Mouse (Mus musculus) c-Kit-positive CD71-positive TER-119-positive erythroid progenitor cells, embryonic 14.5 days (primary cell): Measurements from ENCODE around the gene RPS10-NUDT3.
"Not testable (repeated sequence)": the region's sequence is repeated elsewhere in the genome, so short reads cannot be mapped to it uniquely, and the experiment has no call there.

ENCODE experiments used
- DNase-seq: peaks from one replicate; pipeline ENCODE4 v3.0.0-alpha.2; 2013; ENCODE audit warnings: low spot score

RPS10-NUDT3 gene

GRCm38 (mm10) chr17:27639851-27640250 lies 4.8 kb upstream of the RPS10-NUDT3 start:
- not testable (repeated sequence) for DNase-seq

GRCm38 (mm10) chr17:27638921-27639332 lies 3.9 kb upstream of the RPS10-NUDT3 start:
- DNase-seq, result no peak

- DNase-seq, result no peak
Measured at GRCm38 (mm10) chr17:27637333-27637732, 2.3 kb upstream of the RPS10-NUDT3 start.

GRCm38 (mm10) chr17:27636132-27637020 lies 1.4 kb upstream of the RPS10-NUDT3 start, which contains the start of gene Rps10:
Gene Rps10 (minus strand): TSS chr17:27636669.
- DNase-seq, result no peak

GRCm38 (mm10) chr17:27635575-27635903 lies 517 bp upstream of the RPS10-NUDT3 start:
- DNase-seq, result not testable (repeated sequence)

GRCm38 (mm10) chr17:27629249-27630020 lies 5.6 kb downstream of the RPS10-NUDT3 start:
- DNase-seq, result peak; percentile 77

GRCm38 (mm10) chr17:27628376-27628775 lies 6.6 kb downstream of the RPS10-NUDT3 start:
- DNase-seq, result no peak

GRCm38 (mm10) chr17:27627451-27627850 lies 7.6 kb downstream of the RPS10-NUDT3 start:
- DNase-seq, result no peak

GRCm38 (mm10) chr17:27626681-27627080 lies 8.3 kb downstream of the RPS10-NUDT3 start:
- no peak for DNase-seq

- no peak for DNase-seq
Measured at GRCm38 (mm10) chr17:27625455-27626251, 9.4 kb downstream of the RPS10-NUDT3 start.

GRCm38 (mm10) chr17:27623360-27624326 lies 11.4 kb downstream of the RPS10-NUDT3 start, which contains the start of gene Nudt3:
Gene Nudt3 (minus strand): TSS chr17:27623495.
- DNase-seq, result peak; percentile 79

GRCm38 (mm10) chr17:27622611-27623359 lies 12.2 kb downstream of the RPS10-NUDT3 start:
- no peak for DNase-seq

- no peak for DNase-seq
Measured at GRCm38 (mm10) chr17:27621705-27622531, 13.1 kb downstream of the RPS10-NUDT3 start.

- DNase-seq, result no peak
Measured at GRCm38 (mm10) chr17:27621161-27621560, 13.9 kb downstream of the RPS10-NUDT3 start.

- no peak for DNase-seq
Measured at GRCm38 (mm10) chr17:27615388-27615787, 19.6 kb downstream of the RPS10-NUDT3 start.

GRCm38 (mm10) chr17:27613016-27613415 lies 22.0 kb downstream of the RPS10-NUDT3 start:
- DNase-seq, result no peak

GRCm38 (mm10) chr17:27611994-27612393 lies 23.0 kb downstream of the RPS10-NUDT3 start:
- DNase-seq, result no peak

GRCm38 (mm10) chr17:27611519-27611884 lies 23.5 kb downstream of the RPS10-NUDT3 start:
- no peak for DNase-seq
